Mouse (Mus musculus) ovary, postnatal 14 days (tissue): ENCODE measurements around the gene Nptn.
A peak's percentile ranks its signal among the peaks of the same experiment; 100 is the strongest.

Experiments used
- DNase-seq: peaks from one replicate; pipeline ENCODE4 v3.0.0; 2022; ENCODE audit warnings: low spot score

Gene Nptn

GRCm38 (mm10) chr9:58656824-58657223 lies 74.8 kb downstream of the Nptn start:
- no peak for DNase-seq

DNA sequence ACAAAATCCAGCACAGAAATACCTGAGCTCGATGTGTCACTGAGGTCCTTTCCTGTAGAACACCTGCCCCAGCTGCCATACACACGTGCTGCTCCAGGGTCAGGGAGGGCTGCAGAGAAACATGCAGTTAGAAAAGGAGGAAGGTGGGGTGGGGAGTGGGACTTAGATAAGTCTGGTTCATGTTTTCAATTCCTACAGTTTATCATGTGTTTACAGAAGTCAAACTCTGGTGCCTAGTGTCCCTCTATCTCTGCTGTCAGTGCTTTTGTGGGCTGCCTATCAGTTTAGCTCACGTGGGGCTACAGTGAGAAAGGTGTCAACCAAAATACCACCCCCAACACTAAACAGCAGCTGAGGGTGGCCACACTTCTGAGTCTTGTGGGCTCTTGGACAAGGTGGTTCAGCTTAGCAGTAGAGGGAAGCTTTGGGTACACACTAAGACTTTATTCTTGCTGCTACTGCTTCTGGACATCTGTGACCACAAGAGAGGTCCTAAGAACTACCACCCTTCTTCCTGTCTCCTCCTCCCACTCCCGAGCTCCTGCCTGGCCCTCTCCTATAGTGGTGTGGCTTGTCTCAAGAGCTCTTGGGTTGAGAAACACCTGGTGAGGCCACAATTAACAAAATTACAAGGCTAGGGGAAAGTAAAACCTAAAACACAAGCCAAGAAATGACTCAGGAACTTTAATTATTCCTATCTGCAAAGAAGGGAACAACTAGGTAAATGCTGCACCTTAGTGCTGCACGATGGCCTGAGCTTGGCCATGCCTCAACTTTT lies 75.9 kb downstream of the Nptn start:
- DNase-seq = no peak

DNA sequence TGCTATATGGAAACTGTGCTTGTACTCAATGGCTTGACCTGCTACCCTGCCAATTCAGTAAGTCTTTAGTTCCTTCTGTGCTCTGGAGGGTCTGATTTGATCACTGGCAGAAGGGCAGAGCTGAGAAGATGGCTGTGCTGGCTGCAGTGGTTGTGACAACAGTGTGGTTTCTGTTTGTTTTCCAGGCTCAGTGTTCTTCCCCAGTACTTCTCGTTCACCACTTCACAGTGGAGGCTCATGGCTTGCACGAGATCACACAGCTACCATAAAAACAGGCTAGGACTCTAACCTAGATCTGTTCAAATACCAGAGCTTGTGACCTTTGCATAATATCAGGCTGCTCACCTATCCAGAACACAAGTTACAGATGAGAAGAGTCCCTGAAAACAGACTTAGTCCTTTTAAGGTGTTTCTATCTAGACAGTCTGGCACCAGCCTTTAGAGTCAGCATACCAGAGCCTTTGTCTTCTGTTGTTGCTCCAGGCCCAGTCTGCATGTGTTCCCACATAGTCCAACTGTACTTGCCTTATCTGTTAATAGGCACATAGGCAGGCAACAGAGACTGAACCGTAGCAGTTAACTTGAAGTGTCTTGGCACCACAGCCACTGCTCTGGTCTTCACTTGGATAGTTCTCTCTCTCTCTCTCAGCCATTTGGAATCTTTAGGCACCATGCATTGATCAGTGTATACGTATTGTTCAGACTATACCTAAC lies 76.7 kb downstream of the Nptn start:
- no peak for DNase-seq

DNA sequence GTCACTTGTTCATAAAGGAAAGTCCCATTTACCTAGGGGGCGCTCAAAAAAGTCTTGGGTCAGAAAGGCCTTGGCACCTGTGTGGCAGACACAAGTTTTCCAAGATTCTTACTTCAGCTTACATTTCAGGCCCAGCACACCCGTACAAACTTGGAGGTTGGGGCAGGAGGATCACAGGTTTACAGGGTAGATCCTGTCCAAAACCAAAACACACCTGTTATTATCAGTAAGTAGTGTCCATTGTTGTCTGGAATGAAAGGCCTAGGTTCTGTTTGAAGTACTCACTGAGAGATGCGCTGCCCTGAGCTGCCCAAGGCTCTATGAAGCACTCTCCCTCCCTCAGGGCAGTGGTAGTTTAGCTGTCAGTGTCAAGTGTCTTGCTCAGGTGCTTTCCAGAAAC lies 77.3 kb downstream of the Nptn start:
- no peak for DNase-seq

- no peak for DNase-seq
Measured at GRCm38 (mm10) chr9:58659989-58660388, 77.9 kb downstream of the Nptn start.

GRCm38 (mm10) chr9:58660673-58661072 lies 78.6 kb downstream of the Nptn start:
- DNase-seq = no peak

DNA sequence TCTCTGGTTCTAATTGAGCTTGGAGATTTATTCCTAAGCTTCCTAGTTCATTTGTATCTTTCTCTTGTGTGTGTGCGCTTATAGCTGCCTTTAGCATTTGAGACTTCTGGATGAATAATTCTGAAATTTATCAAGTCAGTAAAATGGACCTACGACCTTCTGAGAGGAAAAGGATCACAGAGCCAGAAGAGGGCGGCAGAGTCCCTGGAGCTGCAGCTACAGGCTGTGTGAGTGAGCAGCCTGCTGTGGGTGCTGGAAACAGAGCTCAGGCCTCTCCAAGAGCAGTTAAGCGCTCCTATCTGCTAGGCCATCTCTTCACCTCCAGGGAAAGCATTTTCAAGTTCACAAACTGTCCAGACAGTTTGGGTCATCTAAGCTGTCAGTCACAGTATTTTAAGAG lies 80.0 kb downstream of the Nptn start:
- DNase-seq = no peak

DNA sequence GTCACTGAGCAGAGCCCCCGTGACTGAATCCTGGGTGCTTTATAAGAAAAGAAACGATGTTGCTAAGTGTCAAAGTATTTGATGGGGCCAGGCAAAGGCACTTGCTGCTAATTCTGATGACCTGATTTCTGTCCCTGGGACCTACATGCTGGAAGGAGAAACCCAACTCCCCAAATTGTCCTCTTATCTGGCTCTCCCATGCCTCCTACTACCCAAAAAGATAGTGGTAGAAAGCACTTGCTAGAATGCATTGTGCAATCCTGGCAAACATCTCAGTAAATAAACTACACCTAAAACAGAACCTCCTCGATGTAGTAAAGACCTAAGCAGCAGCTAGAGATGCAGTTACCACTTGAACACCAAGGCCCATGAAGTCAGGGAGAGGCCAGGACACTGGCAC lies 80.8 kb downstream of the Nptn start:
- DNase-seq = no peak

DNA sequence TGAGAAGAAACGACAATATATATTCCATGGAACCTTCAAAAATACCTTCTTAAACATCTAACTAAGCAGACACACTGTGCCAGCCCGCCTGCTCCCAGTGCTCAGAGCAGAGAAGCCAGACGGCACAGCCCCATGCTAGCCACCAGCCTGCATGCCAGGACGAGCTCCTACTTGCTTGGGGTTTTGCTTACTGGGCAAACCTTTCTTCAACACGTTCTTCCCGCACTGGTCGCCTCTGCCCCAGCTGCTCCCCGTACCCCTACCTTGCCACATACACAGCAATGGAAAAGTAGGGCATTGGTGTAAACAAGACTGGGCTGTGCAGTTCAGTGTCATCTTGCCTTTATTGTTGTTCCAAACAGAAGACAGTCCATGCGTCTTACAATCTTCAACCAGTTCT lies 83.5 kb downstream of the Nptn start:
- DNase-seq = no peak

GRCm38 (mm10) chr9:58666191-58666590 lies 84.2 kb downstream of the Nptn start:
- no peak for DNase-seq

DNA sequence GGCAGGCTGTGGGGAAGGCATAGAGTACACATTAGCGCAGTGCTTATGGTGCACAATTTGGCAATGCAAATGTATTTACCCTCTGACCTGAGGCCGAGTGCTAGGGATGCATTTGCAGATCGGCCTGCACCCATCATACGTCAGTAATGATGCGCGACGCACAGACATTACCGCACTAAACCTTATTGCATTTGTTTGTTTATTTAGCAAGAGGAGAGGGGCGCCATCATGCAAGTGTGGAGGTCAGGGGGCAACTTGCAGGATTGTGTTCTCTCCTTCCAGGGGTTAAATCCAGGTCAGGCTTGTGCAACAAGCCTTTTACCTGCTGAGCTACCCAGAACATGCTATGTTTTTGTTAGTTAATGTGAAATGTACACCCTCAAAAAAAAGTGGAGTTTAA lies 85.2 kb downstream of the Nptn start:
- no peak for DNase-seq

DNA sequence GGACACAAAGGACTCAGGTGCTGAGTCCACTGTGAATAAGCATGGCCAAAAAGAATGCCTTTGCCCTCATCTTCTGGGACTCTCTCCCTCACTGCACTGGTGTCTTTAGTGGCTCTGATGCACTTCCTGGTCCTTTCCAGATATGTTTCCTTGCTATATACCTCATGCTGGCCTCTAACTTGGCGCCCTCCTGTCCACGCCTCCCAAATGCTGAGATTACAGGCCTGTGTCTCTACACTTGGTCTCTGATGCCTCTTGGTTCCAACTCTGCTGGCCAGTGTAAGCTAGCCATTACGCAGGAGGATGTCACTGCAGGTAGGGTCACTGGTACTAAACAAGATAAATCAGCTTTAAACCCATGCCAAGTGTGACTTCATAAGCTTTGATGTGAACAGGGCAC lies 86.1 kb downstream of the Nptn start:
- DNase-seq = no peak

- DNase-seq = no peak
Measured at GRCm38 (mm10) chr9:58669071-58669470, 87.0 kb downstream of the Nptn start.

DNA sequence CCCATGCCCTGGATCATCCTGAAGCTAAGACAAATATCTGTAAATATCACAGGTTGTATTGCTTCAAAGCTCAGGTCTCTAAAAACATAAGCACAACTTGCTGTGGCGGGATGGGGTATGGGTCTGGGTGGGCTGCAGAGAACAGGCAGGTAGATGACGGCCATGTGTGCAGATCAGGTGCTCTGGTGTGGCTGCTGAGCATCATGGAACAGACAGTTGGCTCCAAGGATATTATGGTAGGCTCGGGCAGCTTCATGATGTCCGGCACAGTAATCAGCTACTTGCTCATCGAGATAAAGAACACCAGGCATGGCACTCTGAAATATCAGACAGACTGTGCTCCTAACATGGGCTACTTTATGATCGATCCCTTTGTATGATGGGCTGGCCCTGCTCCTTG lies 87.8 kb downstream of the Nptn start:
- DNase-seq = no peak

GRCm38 (mm10) chr9:58672474-58672873 lies 90.4 kb downstream of the Nptn start:
- DNase-seq = peak; percentile 25

DNA sequence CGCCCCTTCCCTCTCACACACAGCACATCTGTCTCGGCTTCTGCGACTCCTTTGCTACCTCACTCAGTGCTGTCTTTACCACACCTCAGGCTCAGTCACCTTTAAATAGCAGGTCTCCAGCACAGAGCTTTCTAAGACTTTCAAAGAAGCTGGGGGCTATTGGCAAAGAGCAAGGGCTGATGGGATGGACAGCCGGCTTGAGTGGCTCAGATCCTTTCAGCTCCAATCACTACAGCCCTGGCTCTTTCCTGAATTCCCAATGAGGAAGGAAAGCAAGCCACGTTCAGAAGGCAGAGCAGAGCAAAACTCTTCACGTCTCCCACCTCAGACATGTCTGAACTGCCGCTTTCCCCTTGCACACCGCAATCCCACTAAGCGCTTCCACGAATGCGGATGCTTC lies 92.7 kb downstream of the Nptn start:
- no peak for DNase-seq

GRCm38 (mm10) chr9:58675371-58675770 lies 93.3 kb downstream of the Nptn start:
- DNase-seq = no peak

GRCm38 (mm10) chr9:58681411-58681810 lies 99.4 kb downstream of the Nptn start:
- no peak for DNase-seq

DNA sequence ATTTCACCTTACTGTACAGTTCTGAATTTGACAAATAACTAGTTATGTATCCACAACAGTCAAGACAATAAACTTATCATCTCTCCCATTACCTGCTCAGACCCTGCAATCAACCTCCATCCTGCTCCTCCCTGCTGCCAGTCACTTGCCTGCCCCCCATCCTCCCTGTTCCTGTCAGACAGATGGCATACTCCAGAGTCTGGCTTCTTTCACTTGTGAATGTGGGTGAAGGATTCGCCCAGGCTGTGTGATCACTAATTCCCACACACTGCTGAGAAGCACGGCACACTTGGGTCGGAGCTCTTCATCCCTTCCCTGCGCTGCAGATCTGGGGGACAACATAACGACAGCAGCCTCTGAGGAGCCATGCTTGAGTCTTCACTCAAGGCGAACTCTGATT lies 100.1 kb downstream of the Nptn start:
- DNase-seq = no peak

- DNase-seq = no peak
Measured at GRCm38 (mm10) chr9:58683372-58683771, 101.3 kb downstream of the Nptn start.

DNA sequence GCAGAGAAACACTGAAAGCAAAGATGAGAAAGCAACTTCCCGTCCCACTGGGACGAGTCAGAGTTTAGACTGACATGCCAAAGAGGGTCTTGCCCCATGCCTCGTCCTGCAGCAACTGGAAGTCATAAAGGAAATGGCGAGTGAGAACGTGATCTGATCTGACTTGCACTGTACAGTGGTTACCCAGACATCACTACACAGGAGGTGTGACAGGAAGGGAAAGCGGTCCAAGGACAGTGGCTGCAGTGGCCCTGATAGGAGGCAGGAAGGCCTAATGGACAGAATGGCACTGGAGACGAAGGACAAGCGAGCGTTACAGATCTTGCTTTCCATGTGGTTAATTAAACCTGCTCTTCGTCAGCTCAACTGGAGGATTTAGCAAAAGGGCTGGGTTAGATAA lies 103.2 kb downstream of the Nptn start:
- DNase-seq = no peak

DNA sequence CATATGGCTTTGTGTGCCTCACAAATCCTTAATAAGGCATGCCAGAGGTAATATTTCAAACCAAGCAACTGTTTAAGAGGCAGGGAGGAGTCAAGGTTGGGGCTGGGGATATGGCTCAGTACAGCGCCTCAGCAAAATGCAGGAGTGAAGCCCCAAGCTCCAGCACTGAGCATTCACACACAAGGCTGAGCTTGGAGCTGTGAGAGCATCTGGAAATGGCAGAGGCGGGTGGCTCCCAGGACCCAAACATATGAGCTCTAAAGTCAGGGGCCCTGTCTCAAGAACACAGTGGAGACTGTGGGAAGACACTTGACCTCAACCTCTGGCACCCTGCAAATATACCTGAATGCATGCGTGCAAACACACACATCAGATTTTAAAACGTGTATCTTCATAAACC lies 106.0 kb downstream of the Nptn start:
- no peak for DNase-seq

DNA sequence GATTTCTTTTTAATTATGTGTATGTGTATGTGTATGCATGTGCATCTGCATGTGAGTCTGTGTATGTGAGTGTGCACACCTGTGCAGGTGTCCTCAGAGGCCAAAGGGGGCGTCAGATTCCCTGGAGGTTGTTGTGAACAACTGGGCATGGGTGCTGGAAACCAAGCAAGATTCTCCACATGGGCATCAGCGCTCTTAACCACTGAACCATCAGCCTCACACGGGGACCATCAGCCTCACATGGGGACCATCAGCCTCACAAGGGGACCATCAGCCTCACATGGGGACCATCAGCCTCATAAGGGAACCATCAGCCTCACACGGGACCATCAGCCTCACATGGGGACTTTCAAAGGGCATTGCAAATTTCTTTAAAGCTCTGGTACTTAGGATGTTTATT lies 108.7 kb downstream of the Nptn start:
- DNase-seq = no peak

GRCm38 (mm10) chr9:58691471-58691870 lies 109.4 kb downstream of the Nptn start:
- no peak for DNase-seq
